Mouse (Mus musculus): Measurements from ENCODE around the gene Phka1. TPM values are rescaled to one million over a fixed set of nuclear protein-coding genes. Genes with fewer than 3 reads are reported as not detected.

Phka1 gene
- polyA plus RNA-seq (2012; rRNA removed): 5.1 and 8.4 TPM in 2 replicates

DNA sequence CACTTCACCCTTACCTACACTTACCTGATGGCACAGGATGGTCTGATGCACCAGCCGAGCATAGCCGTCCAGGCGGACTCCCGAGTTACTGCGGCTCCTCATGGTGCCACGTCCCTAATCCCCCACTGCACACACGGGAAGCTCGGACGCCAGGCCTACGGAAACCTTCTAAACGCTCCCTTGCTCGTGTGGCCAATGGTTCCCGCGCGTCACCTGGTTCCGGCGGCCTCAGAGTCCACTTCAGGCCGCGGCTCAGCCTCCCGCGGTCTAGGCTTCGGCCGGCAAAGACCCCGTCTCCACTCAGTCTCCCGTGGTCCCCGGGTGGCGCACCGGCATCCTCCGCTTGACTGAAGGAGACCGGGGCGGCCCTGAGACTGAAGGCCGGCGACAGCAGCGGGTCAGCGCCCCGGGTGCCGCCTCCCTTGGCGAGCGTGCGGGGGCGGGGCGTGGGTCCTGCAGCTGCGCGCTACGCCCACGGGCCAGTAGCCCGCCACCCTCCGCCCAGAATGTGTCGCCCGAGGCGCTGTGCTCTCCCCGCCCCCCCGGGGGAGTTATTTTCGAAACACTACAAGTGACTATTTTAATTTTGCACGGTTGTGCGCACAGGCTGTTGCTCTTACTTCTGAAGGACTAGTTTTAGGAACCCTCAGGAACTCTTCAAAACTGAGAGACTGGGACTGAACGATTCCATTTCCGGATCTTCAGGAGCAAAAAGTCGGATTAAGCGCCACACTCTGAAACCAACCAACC is at the start of gene Phka1:
Gene Phka1 (minus strand): TSS at position 424 of the 750 bp plus-strand sequence.

DNA sequence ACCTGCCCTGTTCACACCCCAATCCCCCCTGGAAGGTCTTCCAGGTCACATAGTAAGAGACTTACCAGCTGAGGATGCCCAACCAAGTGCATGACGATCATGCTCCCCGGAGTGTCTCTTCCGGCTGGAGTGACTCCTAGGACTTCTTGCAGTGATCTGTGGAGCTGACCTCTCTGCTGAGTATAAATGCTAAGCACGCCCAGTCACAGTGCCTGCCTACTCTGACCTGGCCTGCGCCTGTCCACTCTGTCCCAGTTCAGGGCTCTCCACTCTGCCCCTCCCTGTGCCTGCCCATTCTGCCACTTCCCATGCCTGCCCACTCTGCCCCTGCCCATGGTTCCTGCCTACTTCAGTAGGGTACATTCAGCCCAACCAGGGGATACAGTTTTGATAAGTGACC is 42.8 kb upstream of the Phka1 start, which contains the start of gene Gm3880:
Gene Gm3880 (minus strand): TSS at position 101 of the 400 bp plus-strand sequence.

GRCm38 (mm10) chrX:102504644-102505481 is 139.2 kb downstream of the Phka1 start, which contains the start of gene Hdac8:
Gene Hdac8, minus strand, starts transcription at chrX:102505359.

Other genes with a start within 250 kb of the Phka1 start
- 11.5 and 13.2 TPM in 2 replicates for gene Hdac8, start 138.9 kb downstream of the Phka1 start, polyA plus RNA-seq (2012; rRNA removed)
- not detected in 2 replicates for gene Gm3880, start 42.7 kb upstream of the Phka1 start, polyA plus RNA-seq (2012; rRNA removed)
- gene Gm9112, start 63.4 kb upstream of the Phka1 start, polyA plus RNA-seq (2012; rRNA removed): 0.21 TPM in 1 of 2 replicates, not detected in the other
- gene Dmrtc1b, start 63.6 kb upstream of the Phka1 start, polyA plus RNA-seq (2012; rRNA removed): not detected in 2 replicates
- not detected in 2 replicates for gene Dmrtc1c1, start 158.7 kb upstream of the Phka1 start, polyA plus RNA-seq (2012; rRNA removed)
- gene Dmrtc1c2, start 210.4 kb upstream of the Phka1 start, polyA plus RNA-seq (2012; rRNA removed): 0.06 TPM in 1 of 2 replicates, not detected in the other
- 0.04 TPM in 1 of 2 replicates, not detected in the other for gene 1700031F05Rik, start 223.7 kb upstream of the Phka1 start, polyA plus RNA-seq (2012; rRNA removed)